Mouse (Mus musculus): ENCODE measurements around the gene Adamts10.
A peak's percentile ranks its signal among the peaks of the same experiment; 100 is the strongest.

GRCm38 (mm10) chr17:33552964-33553363, 29.0 kb downstream of the Adamts10 start:
- TF ChIP-seq POLR2A (IDR thresholded peaks at IDR 0.05; ENCODE audit: borderline replicate concordance, insufficient read depth, low read length), result no peak
- TF ChIP-seq CTCF (IDR thresholded peaks at IDR 0.05; ENCODE audit: borderline replicate concordance, insufficient read depth, low read depth, low read length), result peak; percentile 43; the same call in 1 of the 2 replicates

Data from cerebellum, adult 2 months (tissue).